Mouse (Mus musculus) thymus, adult 2 months (tissue): ENCODE data around the gene Abcc9. TPM values are rescaled to one million over a fixed set of nuclear protein-coding genes. Genes with fewer than 3 reads are reported as not detected.
"Not testable (repeated sequence)": the region's sequence is repeated elsewhere in the genome, so short reads cannot be mapped to it uniquely, and the experiment has no call there.

Source experiments
- DNase-seq: peaks from one replicate; pipeline ENCODE4 v3.0.0; 2021
- H3K27ac ChIP-seq: fragments of 200-500 bp; 2 replicates; pipeline ENCODE4 v1.5.1; 2012; ENCODE audit warnings: low read length, control low read depth; ENCODE audit not compliant: control insufficient read depth, insufficient read depth
- H3K27me3 ChIP-seq: fragments of 200-500 bp; 2 replicates; pipeline ENCODE4 v1.6.1; 2012; ENCODE audit warnings: mild to moderate bottlenecking, low read length, moderate library complexity, mixed read lengths; ENCODE audit not compliant: control insufficient read depth, insufficient read depth
- H3K36me3 ChIP-seq: fragments of 200-500 bp; 2 replicates; pipeline ENCODE4 v1.6.1; 2012; ENCODE audit warnings: mild to moderate bottlenecking, low read length, moderate library complexity; ENCODE audit not compliant: control insufficient read depth, insufficient read depth
- H3K4me1 ChIP-seq: fragments of 200-500 bp; replicated peaks from 2 replicates; pipeline ENCODE4 v1.6.1; 2012; ENCODE audit warnings: low read length; ENCODE audit not compliant: control insufficient read depth, insufficient read depth
- H3K4me3 ChIP-seq: fragments of 200-500 bp; 2 replicates; pipeline ENCODE4 v1.5.1; 2012; ENCODE audit warnings: mild to moderate bottlenecking, low read length, control low read depth, moderate library complexity; ENCODE audit not compliant: control insufficient read depth, insufficient read depth
- CTCF ChIP-seq: fragments of 200-500 bp; IDR thresholded peaks from 2 replicates; pipeline ENCODE4 v1.5.1; 2012; ENCODE audit warnings: mild to moderate bottlenecking, control low read depth, low read length, moderate library complexity, borderline replicate concordance; ENCODE audit not compliant: control insufficient read depth, poor library complexity, insufficient read depth; ENCODE audit errors: extremely low read depth
- POLR2A ChIP-seq: fragments of 200-500 bp; IDR thresholded peaks from 2 replicates; pipeline ENCODE4 v1.6.1; 2012; ENCODE audit warnings: mild to moderate bottlenecking, low read length, control low read depth, moderate library complexity; ENCODE audit not compliant: control insufficient read depth, poor library complexity, insufficient read depth; ENCODE audit errors: extremely low read depth
- WGBS: fragments of 180-500 bp; shearing (Covaris S2); methylation state at CpG from one replicate; pipeline ENCODE4 v1.1.7; 2018; 5-methylcytosine and 5-hydroxymethylcytosine counted together
- polyA plus RNA-seq: library from polyadenylated mRNA; depleted of rRNA; stranded (reverse); fragments of >200 nt; gene quantifications from 2 replicates; pipeline ENCODE4 v1.2.3, GENCODE M21; 2012

The Abcc9 gene
- polyA plus RNA-seq, 1 experiment = 2.9 TPM

DNA sequence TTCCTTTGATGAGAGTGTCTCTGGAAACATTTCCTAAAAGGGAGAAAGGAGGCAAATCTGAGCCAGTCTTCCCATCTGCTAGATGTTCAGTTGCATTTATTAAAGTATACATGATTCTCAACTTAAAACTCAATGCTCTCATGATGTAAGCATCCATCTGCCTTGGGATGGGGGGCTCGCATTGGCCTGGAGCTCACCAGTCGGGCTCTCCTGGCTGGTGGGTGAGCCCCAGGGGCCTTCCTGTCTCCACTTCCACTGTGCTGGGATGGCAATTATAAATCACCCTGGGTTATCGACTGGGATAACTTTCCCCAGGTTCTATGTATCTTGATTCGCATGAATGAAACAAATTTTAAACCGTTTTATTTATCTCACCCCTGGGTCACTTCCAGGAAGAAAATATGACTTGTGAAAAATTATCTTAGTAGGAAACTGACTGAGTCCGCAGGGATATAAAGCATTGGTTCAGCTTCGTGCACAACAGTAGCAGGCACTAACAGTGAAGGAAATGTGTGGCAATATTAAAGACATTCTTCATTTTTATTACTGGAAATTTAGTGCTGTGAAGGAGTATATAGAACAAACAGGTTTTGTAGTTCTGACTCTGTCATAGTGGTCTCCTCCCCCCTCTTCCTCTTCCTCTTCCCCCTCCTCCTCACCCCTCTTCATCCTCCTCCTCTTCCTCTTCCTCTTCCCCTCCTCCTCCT is 19.0 kb downstream of the Abcc9 start:
- 89% methylated on average over 7 of the region's 7 CpGs for WGBS
- Histone ChIP-seq H3K27me3 (no peaks in the 10 kb centered on the region), H3K4me3 (no peak overlapping the region), H3K4me1 (no peaks in the 10 kb centered on the region), H3K36me3 (no peaks in the 10 kb centered on the region), H3K27ac (no peak overlapping the region)
- TF ChIP-seq CTCF (no peak), POLR2A (no peak)
- DNase-seq = no peak

DNA sequence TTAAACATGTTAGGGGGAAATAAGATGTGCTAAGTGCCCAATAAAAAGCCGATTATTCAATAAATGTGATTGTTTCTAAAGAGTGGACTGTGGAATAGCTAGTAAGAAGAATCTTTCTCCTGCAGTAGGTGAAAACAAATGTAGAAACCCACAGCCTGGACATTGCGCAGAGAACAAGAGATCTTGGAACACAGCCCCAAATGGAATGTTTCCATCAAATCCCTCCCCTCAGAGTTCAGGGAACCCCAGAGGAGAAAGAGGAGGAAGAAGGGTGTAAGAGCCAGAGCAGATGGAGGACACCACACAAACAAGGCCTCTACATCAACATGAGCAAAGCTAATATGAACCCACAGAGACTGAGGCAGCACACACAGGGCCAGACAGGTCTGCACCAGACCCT is 32.1 kb downstream of the Abcc9 start:
- no peak overlapping the region for H3K4me3 ChIP-seq
- no peaks in the 10 kb centered on the region for H3K4me1 ChIP-seq
- TF ChIP-seq POLR2A (no peak), CTCF (no peak)
- 97% methylated on average over 2 of the region's 2 CpGs for WGBS
- H3K36me3 ChIP-seq = no peaks in the 10 kb centered on the region
- H3K27me3 ChIP-seq = no peaks in the 10 kb centered on the region
- no peak overlapping the region for H3K27ac ChIP-seq
- DNase-seq = no peak

DNA sequence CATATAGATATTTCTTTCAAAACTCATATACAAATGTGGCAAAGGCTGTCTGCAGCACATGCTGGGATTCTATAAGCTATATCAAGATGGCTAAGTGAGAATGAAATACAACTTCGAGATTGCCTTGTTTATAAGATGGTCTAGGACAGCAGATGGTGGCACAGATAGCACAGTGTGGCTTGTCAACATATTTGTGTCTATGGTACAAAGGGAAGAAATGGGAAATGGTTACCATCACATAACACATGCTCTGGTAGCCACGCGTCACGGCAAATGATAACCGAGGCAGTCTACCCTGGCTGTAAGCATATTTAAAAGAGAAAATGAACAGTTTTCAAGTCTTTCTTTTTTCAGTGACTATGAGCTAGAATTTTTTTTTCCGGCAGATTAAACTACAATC is 32.8 kb downstream of the Abcc9 start:
- no peak for TF ChIP-seq POLR2A
- no peak for TF ChIP-seq CTCF
- H3K4me1 ChIP-seq = no peaks in the 10 kb centered on the region
- H3K27ac ChIP-seq = no peak overlapping the region

DNA sequence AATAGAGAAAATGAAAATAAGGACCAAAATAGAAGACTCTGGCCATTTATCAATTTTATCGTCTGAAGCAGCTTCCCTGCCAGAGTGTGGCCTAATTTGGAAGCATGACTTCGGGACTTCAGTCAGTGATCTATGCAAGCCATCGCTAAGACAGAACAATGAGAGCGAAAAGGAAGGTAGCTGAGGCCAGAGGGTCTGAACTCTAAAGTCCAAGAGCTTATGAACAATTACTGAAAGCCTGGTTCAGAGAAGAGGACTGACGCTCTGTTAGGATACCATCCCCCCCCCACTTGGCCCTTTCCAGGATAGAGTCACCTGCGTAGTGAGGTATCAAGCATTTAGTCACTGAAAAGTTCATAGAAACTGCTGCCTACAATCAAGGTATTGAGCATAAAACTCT is 33.3 kb downstream of the Abcc9 start:
- Histone ChIP-seq H3K4me3 (no peak overlapping the region), H3K27me3 (no peaks in the 10 kb centered on the region), H3K27ac (no peak overlapping the region), H3K4me1 (no peaks in the 10 kb centered on the region), H3K36me3 (no peaks in the 10 kb centered on the region)
- TF ChIP-seq POLR2A (no peak), CTCF (no peak)
- DNase-seq = no peak
- WGBS = 92% methylated on average over 6 of the region's 6 CpGs

More for the DNA sequence above, 32.8 kb downstream of the Abcc9 start:
- no peak for DNase-seq
- Histone ChIP-seq H3K4me3 (no peak overlapping the region), H3K36me3 (no peaks in the 10 kb centered on the region), H3K27me3 (no peaks in the 10 kb centered on the region)
- 92% methylated on average over 6 of the region's 6 CpGs for WGBS

DNA sequence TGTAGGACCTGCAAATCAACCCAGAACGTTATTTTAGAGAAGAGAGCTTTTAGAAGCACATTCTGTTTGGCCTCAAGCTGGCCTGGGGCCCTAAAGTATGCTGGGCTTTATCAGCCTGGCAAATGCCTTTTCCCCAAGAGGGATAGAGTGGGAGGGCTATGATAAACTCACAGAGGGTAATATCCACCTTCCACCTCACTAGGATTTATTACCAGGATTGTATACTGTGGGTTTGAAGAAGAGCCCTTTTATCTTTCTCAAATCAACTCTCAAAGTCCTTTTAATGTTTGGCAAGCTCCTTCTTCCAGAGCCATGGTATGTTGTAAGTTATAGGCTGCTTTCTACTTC is 33.7 kb downstream of the Abcc9 start:
- Histone ChIP-seq H3K4me3 (no peak overlapping the region), H3K27me3 (no peaks in the 10 kb centered on the region), H3K4me1 (no peaks in the 10 kb centered on the region), H3K36me3 (no peaks in the 10 kb centered on the region), H3K27ac (no peak overlapping the region)
- TF ChIP-seq CTCF (no peak), POLR2A (no peak)
- WGBS = 65% methylated on average over 1 of the region's 1 CpGs
- DNase-seq = no peak

DNA sequence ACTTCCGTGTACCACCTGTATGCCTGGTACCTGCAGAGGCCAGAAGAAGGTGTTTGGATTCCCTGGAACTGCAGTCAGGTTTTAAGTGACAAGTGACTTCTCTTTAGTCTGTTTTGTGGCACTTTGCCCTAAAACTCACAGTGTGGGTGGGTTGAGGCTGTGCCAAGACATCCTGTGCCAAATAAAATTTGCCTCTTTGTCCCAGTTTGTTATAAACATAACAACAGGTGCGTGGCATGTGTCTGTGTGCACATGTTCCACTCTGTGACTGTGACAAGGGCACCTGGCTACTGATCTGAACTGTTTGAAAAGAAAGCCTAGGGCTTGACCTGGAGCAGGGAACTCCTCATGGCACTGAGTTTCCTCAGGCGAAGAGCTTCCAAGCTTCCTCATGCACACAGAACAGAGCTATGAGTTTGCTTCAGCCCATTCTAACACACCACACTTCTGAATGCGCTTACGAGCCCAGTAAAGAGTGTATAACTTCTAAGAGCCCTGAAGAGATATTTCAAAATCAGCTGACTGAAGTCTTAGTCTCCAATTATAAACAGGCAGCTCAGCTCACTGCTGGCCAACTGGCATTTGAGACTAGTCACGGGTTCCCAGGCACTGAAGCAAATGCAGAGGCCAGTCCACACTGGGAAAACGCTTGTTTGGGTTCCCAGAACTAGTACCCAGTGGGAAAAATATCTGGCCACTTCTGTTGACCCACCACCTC is 34.3 kb downstream of the Abcc9 start:
- Histone ChIP-seq H3K4me1 (no peaks in the 10 kb centered on the region), H3K27me3 (no peaks in the 10 kb centered on the region), H3K36me3 (no peaks in the 10 kb centered on the region), H3K27ac (no peak overlapping the region), H3K4me3 (no peak overlapping the region)
- no peak for DNase-seq
- WGBS = 92% methylated on average over 7 of the region's 7 CpGs
- no peak for TF ChIP-seq CTCF
- no peak for TF ChIP-seq POLR2A

DNA sequence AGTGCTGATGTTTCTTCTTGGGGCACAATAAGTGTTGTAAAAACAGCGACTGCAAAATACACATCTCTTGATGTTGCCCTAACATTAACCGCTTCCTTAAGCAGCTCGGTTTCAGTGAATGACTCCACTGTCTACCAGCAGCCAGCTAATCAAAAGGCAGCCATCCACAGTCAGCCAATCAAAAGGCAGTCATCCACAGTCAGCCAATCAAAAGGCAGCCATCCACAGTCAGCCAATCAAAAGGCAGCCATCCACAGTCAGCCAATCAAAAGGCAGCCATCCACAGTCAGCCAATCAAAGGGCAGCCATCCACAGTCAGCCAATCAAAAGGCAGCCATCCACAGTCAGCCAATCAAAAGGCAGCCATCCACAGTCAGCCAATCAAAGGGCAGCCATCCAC is 40.1 kb downstream of the Abcc9 start:
- not testable (repeated sequence) for H3K27ac ChIP-seq, H3K4me3 ChIP-seq, H3K36me3 ChIP-seq, H3K4me1 ChIP-seq, DNase-seq, H3K27me3 ChIP-seq
- 96% methylated on average over 3 of the region's 3 CpGs for WGBS
